1 mouse cellular context compared by ENCODE assay signal in the genomic region with DNA sequence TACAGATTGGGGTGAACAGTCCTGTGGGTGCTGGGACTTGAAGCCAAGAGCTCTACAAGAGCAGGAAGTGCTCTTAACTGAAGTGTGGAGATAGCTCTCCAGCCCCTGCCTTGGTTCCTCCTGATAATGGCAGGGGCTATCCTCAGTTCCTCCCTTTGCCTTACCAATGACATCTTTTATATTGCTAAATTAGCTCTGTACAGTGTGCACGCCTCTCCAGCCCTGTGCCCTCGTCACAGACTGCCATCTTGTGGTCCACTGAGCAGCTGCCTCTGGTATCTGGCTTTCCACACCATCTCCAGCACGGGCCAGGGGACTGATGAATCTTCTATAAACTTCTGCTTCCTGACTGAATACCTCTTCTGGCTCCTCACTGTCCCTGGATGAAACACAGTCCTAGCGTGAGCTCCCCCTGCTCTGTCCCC.
TF ChIP-seq lines count a peak whose summit lies in the region.

No protein-coding gene starts in this region.

TF ChIP-seq in MEL, 35 proteins besides CTCF, POLR2A, EP300 and RAD21 (continued from another document):
- TF ChIP-seq MXI1 (IDR thresholded peaks at IDR 0.05; ENCODE audit: low read depth, low read length) (peak; percentile 69), TCF12 (IDR thresholded peaks at IDR 0.05; ENCODE audit: low read depth, low read length) (peak; percentile 72), MYB (IDR thresholded peaks at IDR 0.05; ENCODE audit: low read depth, low read length) (0 out of 2 replicates have a peak, but pooled peaks have one; percentile 26), TAL1 (IDR thresholded peaks at IDR 0.05; ENCODE audit: low read length) (peak; percentile 70), MEF2A (IDR thresholded peaks at IDR 0.05; ENCODE audit: extremely low read depth, insufficient replicate concordance, low read depth, low read length, poor library complexity, severe bottlenecking) (no peak), E2F4 (IDR thresholded peaks at IDR 0.05; ENCODE audit: borderline replicate concordance, low read depth, low read length) (no peak), POLR2AphosphoS5 (IDR thresholded peaks at IDR 0.05; ENCODE audit: borderline replicate concordance, low read depth, low read length) (no peak), GABPA (IDR thresholded peaks at IDR 0.05; ENCODE audit: low read depth, low read length) (no peak), GATA1 (IDR thresholded peaks at IDR 0.05; ENCODE audit: low read depth, low read length) (peak; percentile 76), MAX (IDR thresholded peaks at IDR 0.05; ENCODE audit: low read length) (no peak; the same call in none of the 2 replicates), MYC (IDR thresholded peaks at IDR 0.05; ENCODE audit: low read depth, low read length) (peak; percentile 49), ZC3H11A (IDR thresholded peaks at IDR 0.05; ENCODE audit: low read depth, low read length) (peak; percentile 70), NRF1 (IDR thresholded peaks at IDR 0.05; ENCODE audit: insufficient read depth, low read depth, low read length, poor library complexity, severe bottlenecking) (no peak), MAZ (IDR thresholded peaks at IDR 0.05; ENCODE audit: low read depth, low read length) (no peak), SIN3A (IDR thresholded peaks at IDR 0.05; ENCODE audit: low read length) (peak; percentile 70), NELFE (IDR thresholded peaks at IDR 0.05; ENCODE audit: low read depth, low read length) (no peak; the same call in 1 of the 2 replicates), POLR2AphosphoS2 (IDR thresholded peaks at IDR 0.05; ENCODE audit: low read length) (no peak), ELF1 (IDR thresholded peaks at IDR 0.05; ENCODE audit: low read depth, low read length) (peak; percentile 68), ZNF384 (IDR thresholded peaks at IDR 0.05; ENCODE audit: low read depth, low read length) (no peak), RCOR1 (IDR thresholded peaks at IDR 0.05; ENCODE audit: low read depth, low read length) (no peak), USF2 (IDR thresholded peaks at IDR 0.05; ENCODE audit: borderline replicate concordance in 1 of 2, insufficient read depth in 1 of 2, low read depth in 1 of 2, low read length in 2 of 2) (no peak), BHLHE40 (IDR thresholded peaks at IDR 0.05; ENCODE audit: borderline replicate concordance, low read depth, low read length) (peak; percentile 85; the same call in 1 of the 2 replicates), KAT2A (conservative IDR thresholded peaks at IDR 0.05; ENCODE audit: low read depth, low read length) (no peak), CHD1 (IDR thresholded peaks at IDR 0.05; ENCODE audit: low read depth, low read length) (no peak), TBP (IDR thresholded peaks at IDR 0.05; ENCODE audit: low read depth, low read length) (no peak), UBTF (IDR thresholded peaks at IDR 0.05; ENCODE audit: borderline replicate concordance, insufficient read depth, low read depth, low read length) (no peak), ETS1 (IDR thresholded peaks at IDR 0.05; ENCODE audit: low read depth, low read length) (peak; percentile 59; the same call in 1 of the 2 replicates), JUND (IDR thresholded peaks at IDR 0.05; ENCODE audit: low read depth, low read length) (no peak), HCFC1 (IDR thresholded peaks at IDR 0.05; ENCODE audit: low read depth, low read length) (no peak)
TF ChIP-seq in MEL: peak in this region for 13.
